Mouse (Mus musculus) small intestine, adult 2 months (tissue): ENCODE data around the gene Eral1. TPM values are rescaled to one million over a fixed set of nuclear protein-coding genes. Genes with fewer than 3 reads are reported as not detected.
"Not testable (repeated sequence)": the region's sequence is repeated elsewhere in the genome, so short reads cannot be mapped to it uniquely, and the experiment has no call there.

ENCODE experiments used
- H3K27ac ChIP-seq: fragments of 200-500 bp; 2 replicates; pipeline ENCODE4 v1.5.1; 2012; ENCODE audit warnings: low read depth, low read length, control low read depth, inconsistent platforms; ENCODE audit not compliant: insufficient read depth
- H3K27me3 ChIP-seq: fragments of 200-500 bp; 2 replicates; pipeline ENCODE4 v1.6.1; 2012; ENCODE audit warnings: mild to moderate bottlenecking, moderate library complexity, low read length, inconsistent platforms; ENCODE audit not compliant: control insufficient read depth, insufficient read depth
- H3K36me3 ChIP-seq: fragments of 200-500 bp; 2 replicates; pipeline ENCODE4 v1.6.1; 2012; ENCODE audit warnings: mild to moderate bottlenecking, low read length, control low read depth, inconsistent platforms; ENCODE audit not compliant: control insufficient read depth, insufficient read depth
- H3K4me1 ChIP-seq: fragments of 200-500 bp; 2 replicates; pipeline ENCODE4 v1.6.1; 2012; ENCODE audit warnings: low read length, inconsistent platforms, mixed read lengths; ENCODE audit not compliant: control insufficient read depth, insufficient read depth, insufficient read length
- H3K4me3 ChIP-seq: fragments of 200-500 bp; 2 replicates; pipeline ENCODE4 v1.5.1; 2012; ENCODE audit warnings: low read depth, mild to moderate bottlenecking, control low read depth, inconsistent platforms, low read length, moderate library complexity
- CTCF ChIP-seq: fragments of 200-500 bp; IDR thresholded peaks from 2 replicates; pipeline ENCODE4 v1.5.1; 2012; ENCODE audit warnings: low read depth, mild to moderate bottlenecking, control low read depth, inconsistent platforms, low read length, moderate library complexity, mixed read lengths; ENCODE audit not compliant: insufficient replicate concordance, insufficient read length; ENCODE audit errors: extremely low read depth
- POLR2A ChIP-seq: fragments of 200-500 bp; IDR thresholded peaks from 2 replicates; pipeline ENCODE4 v1.6.1; 2012; ENCODE audit warnings: low read depth, mild to moderate bottlenecking, control low read depth, inconsistent platforms, low read length, moderate library complexity
- WGBS: fragments of 180-500 bp; shearing (Covaris S2); methylation state at CpG from one replicate; pipeline ENCODE4 v1.1.7; 2018; 5-methylcytosine and 5-hydroxymethylcytosine counted together
- polyA plus RNA-seq: library from polyadenylated mRNA; depleted of rRNA; stranded (reverse); fragments of >200 nt; gene quantifications from 2 replicates; pipeline ENCODE4 v1.2.3, GENCODE M21; 2012

The Eral1 gene
- polyA plus RNA-seq, 1 experiment = 17.3 TPM

DNA sequence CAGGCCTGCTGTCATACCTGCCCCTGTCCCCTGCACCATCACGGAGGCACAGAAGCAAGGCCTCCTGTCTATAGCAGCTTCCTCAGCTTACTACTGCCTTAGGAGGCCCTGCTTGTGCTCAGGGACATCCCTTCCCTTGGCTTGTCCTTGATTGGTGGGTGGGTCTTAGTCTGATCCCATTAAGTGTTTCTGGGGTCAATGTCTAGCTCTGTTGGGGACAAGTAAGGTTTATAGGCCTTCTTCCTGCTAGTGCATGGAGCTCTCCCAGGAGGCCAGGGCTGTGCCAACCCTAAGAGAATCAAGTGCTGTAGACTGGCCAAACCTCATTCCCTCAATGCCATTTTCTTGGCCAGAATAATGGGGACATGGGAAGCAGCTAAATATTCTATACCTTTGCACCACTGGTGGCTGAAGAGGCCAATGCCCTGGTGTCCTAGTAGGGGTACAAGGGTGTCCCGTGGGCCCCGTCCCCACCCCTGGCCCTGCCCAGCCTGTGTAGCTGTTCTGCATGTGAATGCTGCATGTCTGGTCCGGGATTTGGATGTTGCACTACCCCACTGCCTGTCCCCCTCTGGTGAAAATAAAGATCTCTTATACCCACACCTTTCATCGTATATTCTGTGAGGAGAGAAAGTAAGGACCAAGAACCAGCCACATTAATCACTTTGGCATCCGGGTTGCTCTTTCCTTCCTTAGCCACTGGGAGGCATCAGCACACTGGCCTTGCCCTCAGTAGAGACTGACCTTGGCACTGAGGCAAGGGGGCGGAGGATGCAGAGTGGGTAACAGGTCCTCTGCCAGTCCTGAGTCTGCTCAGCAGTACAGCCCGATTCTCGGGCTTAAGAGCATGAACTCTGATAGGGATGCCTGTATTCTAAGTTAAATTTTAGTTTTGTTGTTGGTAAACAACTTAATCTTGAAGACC, 20.1 kb downstream of the Eral1 start:
- no peaks in the 10 kb centered on the region for H3K4me1 ChIP-seq
- H3K36me3 ChIP-seq = no peaks in the 10 kb centered on the region; the same call in 1 of the 2 replicates
- H3K27ac ChIP-seq = no peak overlapping the region
- 34% methylated on average over 9 of the region's 9 CpGs for WGBS
- H3K27me3 ChIP-seq = no peaks in the 10 kb centered on the region
- H3K4me3 ChIP-seq = no peak overlapping the region
- TF ChIP-seq CTCF = peak; percentile 79; the same call in 1 of the 2 replicates
- TF ChIP-seq POLR2A = no peak

DNA sequence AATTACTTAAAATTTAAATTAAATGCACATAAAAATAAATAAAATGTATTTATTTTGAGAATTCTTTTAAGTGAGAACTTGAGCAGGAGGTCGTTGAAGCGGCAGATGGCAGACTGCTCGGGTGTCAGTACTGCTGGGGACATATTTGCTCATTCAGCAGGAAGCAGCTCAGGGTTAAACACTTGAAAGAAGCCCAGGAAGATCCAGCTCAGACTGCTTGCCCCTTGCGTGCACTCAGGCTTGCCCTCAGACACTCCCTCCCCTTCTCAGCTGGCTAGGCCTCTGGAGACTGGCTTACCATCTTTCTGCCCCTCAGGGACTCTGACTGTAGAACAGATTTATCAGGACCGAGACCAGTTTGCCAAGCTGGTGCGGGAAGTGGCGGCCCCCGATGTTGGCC, 23.2 kb downstream of the Eral1 start:
- WGBS = 88% methylated on average over 8 of the region's 8 CpGs
- no peaks in the 10 kb centered on the region for H3K27me3 ChIP-seq
- TF ChIP-seq CTCF = no peak
- no peak for TF ChIP-seq POLR2A
- no peaks in the 10 kb centered on the region; the same call in 1 of the 2 replicates for H3K36me3 ChIP-seq
- no peaks in the 10 kb centered on the region for H3K4me1 ChIP-seq
- no peak overlapping the region for H3K27ac ChIP-seq
- no peak overlapping the region for H3K4me3 ChIP-seq

DNA sequence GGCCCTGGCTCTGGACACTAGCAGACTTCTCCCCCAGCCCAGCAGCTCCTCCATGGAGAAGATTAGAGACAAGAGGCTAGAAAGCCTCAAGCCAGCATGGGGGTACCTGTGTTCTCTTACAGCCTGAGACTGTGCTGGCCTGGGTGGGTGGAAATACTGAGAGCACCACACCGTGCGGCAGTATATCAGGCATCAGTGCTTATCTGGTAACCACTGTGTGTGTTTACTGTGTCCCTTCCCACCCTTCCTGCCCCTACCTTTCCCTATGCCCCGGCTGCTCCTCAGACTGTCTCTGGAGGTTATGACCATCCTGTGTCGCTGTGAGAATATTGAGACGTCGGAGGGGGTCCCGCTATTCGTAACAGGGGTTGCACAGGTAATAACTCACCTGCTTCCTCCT, 27.1 kb downstream of the Eral1 start:
- no peaks in the 10 kb centered on the region for H3K36me3 ChIP-seq
- no peaks in the 10 kb centered on the region for H3K4me1 ChIP-seq
- no peaks in the 10 kb centered on the region for H3K27me3 ChIP-seq
- no peak for TF ChIP-seq CTCF
- no peak overlapping the region for H3K4me3 ChIP-seq
- WGBS = 75% methylated on average over 8 of the region's 8 CpGs
- H3K27ac ChIP-seq = no peak overlapping the region

DNA sequence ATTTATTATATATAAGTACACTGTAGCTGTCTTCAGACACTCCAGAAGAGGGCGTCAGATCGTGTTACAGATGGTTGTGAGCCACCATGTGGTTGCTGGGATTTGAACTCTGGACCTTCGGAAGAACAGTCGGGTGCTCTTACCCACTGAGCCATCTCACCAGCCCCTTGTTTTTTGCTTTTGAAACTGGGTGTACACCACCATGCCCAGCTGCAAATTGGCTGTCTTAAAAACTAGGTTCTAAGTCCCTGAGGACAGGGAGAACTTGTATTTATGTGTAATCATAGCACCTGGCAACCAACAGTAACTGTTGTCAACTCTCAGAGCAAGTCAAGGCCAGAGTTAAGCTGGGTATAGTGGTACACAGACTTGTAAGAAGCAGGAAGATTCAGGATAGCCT, 31.5 kb downstream of the Eral1 start:
- not testable (repeated sequence) for H3K27me3 ChIP-seq, H3K4me1 ChIP-seq, H3K27ac ChIP-seq, H3K4me3 ChIP-seq, H3K36me3 ChIP-seq
- WGBS = 82% methylated on average over 4 of the region's 4 CpGs

DNA sequence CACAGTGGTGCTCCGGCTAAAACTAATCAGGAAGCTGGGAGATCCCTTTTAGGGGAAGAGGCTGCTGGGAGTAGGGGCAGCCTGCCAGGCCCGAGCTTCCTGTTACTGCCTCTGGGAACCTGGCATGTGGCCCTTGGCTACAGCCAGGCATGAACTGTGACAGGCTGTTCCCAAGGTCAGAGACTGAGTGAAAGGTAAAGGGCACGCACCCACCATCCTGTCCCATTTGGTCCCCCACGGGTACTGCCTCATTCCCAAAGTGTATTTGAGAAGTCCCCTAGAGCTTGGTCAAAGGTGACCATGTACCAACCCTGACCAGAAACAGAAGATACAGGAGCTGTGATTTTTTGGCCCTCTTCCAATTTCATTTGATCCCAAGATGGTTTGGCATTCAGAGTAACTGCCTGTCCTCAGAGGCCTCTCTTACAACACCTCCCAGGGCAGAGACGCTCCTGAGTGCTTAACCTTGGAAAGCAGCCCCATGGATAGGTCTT, 35.4 kb downstream of the Eral1 start:
- no peaks in the 10 kb centered on the region for H3K36me3 ChIP-seq
- no peak overlapping the region for H3K4me3 ChIP-seq
- no peak for TF ChIP-seq CTCF
- no peak for TF ChIP-seq POLR2A
- 16% methylated on average over 5 of the region's 5 CpGs for WGBS
- H3K4me1 ChIP-seq = peaks cover 6% of the 10 kb centered on the region; the same call in 1 of the 2 replicates
- H3K27me3 ChIP-seq = no peaks in the 10 kb centered on the region
- peak overlapping the region; percentile 56 for H3K27ac ChIP-seq

DNA sequence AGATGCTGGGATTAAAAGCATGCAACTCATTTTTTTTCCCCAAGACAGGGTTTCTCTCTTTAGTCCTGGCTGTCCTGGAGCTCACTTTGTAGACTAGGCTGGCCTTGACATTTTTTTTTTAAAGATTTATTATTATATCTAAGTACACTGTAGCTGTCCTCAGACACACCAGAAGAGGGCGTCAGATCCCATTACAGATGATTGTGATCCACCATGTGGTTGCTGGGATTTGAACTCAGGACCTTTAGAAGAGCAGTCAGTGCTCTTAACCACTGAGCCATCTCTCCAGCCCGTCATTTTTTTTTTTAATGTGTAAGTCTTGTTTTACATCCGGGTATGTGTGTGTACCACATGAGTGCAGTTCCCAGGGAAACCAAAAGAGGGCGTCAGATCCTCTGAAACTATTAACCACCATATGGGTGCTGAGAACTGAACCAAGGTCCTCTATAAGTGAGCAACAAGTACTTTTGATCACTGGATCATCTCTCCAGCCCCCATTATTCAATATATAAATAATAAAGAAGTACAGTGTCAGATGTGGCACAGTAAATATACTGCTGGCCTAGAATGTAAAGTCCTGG, 37.8 kb downstream of the Eral1 start:
- H3K4me1 ChIP-seq = peaks cover 12% of the 10 kb centered on the region; the same call in 1 of the 2 replicates
- 97% methylated on average over 4 of the region's 4 CpGs for WGBS

DNA sequence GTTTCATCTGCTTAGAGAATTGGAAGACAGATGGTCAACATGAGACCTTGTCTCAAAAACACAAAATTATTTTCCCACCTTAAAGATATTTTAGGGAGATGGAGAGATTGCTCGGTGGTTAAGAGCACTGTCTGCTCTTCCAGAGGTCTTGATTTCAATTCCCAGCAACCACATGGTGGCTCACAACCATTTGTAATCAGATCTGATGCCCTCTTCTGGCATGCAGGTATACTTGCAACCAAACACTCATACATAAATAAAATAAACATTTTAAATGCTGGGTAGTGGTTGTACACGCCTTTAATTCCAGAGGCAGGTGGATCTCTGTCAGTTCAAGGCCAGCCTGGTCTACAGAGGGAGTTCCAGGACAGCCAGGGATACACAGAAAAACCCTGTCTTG, 39.3 kb downstream of the Eral1 start:
- Histone ChIP-seq H3K36me3 (no peaks in the 10 kb centered on the region), H3K27ac (no peak overlapping the region), H3K4me3 (no peak overlapping the region), H3K4me1 (peaks cover 12% of the 10 kb centered on the region; the same call in 1 of the 2 replicates), H3K27me3 (no peaks in the 10 kb centered on the region)
- TF ChIP-seq CTCF (no peak), POLR2A (no peak)
- 54% methylated on average over 2 of the region's 2 CpGs for WGBS

More for the DNA sequence above, 37.8 kb downstream of the Eral1 start:
- H3K4me3 ChIP-seq, H3K27me3 ChIP-seq, H3K27ac ChIP-seq, H3K36me3 ChIP-seq: not testable (repeated sequence)
